Mouse (Mus musculus) Patski (cell line): Measurements from ENCODE around the gene Dctpp1. TPM values are rescaled to one million over a fixed set of nuclear protein-coding genes. Genes with fewer than 3 reads are reported as not detected.

ENCODE experiments used
- ATAC-seq: fragments of 100-300 bp; one replicate; pipeline ENCODE4 v1.8.0; 2021
- CTCF ChIA-PET: fragments of 350-600 bp; sonication (Branson Sonifier 250); formaldehyde crosslinking; loops from one replicate; lab custom pipeline; 2022; ENCODE audit warnings: inconsistent platforms; lab: Charles Lee
- POLR2A ChIA-PET: fragments of 350-600 bp; sonication (Branson Sonifier 250); formaldehyde crosslinking; loops from one replicate; lab custom pipeline; 2022; ENCODE audit warnings: antibody characterized with exemption, inconsistent platforms; lab: Charles Lee
- DNase-seq: peaks from one replicate; pipeline ENCODE4 v3.0.0-alpha.2; 2011; ENCODE audit warnings: low read depth, low spot score
- H3K27me3 ChIP-seq: fragments of 371-371 bp; one replicate; pipeline ENCODE4 v1.5.1; 2021
- CTCF ChIP-seq: fragments of 100-300 bp; IDR thresholded peaks from one replicate; pipeline ENCODE4 v1.5.1; 2021
- in situ Hi-C: fragments of 300-500 bp; cut with MboI; formaldehyde crosslinking; loops from 3 replicates; pipeline ENCODE4 v1.11.1; 2018; ENCODE audit warnings: low pct_unique_long_range_greater_than_20kb, mixed read lengths
- polyA plus RNA-seq: library from polyadenylated mRNA; unstranded; gene quantifications from one replicate; pipeline ENCODE4 v1.2.3, GENCODE M21; 2021

Dctpp1 gene
- polyA plus RNA-seq, 1 experiment from 2014 or later, result 30.0 TPM

DNA sequence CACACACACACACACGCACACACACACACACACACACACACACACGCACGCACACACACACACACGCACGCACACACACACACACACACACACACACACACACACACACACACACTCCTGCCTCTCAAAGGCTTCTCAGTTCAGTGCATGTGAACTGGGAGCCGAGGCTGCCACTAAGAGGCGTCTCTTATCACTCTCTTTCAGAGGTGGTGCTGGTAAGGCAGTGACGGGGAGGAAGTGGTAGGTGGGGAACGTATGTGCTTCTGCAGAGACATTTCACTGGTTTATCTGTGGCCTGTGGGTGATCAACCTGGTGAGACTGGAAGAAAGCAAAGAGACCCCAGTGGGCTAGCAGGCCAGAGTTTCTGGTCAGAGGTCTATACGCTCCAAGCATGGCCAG, 24.6 kb upstream of the Dctpp1 start:
- ATAC-seq, result no peak
- ChIA-PET CTCF (no interaction called here), POLR2A (no interaction called here)
- TF ChIP-seq CTCF, result no peak
- in situ Hi-C loops, result no loop called here
- H3K27me3 ChIP-seq, result no peaks in the 10 kb centered on the region
- no peak for DNase-seq

DNA sequence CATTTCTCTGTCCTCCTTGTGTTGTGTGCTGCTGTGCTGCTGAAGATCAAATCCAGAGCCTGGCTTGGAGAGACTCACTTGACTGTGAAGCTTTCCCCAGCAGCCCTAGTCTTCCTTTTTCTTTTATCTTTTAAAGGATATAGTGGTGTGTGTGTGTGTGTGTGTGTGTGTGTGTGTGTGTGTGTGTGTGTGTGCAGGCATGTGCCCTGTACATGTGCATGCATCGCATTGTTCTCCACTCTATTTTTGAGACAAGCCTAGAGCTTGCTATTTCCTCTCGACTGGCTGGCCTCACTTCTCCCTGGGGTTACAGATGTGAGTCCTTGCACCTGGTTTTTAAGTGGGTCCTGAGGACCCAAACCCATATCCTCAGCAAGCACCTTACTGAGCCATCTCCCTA, 21.7 kb upstream of the Dctpp1 start:
- ChIA-PET POLR2A (interaction anchor here (0.6 kb wide), 1 partner anchor 20 kb away, joined by 3 read pairs; no protein-coding TSS in a partner anchor), CTCF (no interaction called here)
- ATAC-seq (no peak), DNase-seq (no peak)
- H3K27me3 ChIP-seq, result no peaks in the 10 kb centered on the region
- no peak for TF ChIP-seq CTCF
- in situ Hi-C loops, result no loop called here

DNA sequence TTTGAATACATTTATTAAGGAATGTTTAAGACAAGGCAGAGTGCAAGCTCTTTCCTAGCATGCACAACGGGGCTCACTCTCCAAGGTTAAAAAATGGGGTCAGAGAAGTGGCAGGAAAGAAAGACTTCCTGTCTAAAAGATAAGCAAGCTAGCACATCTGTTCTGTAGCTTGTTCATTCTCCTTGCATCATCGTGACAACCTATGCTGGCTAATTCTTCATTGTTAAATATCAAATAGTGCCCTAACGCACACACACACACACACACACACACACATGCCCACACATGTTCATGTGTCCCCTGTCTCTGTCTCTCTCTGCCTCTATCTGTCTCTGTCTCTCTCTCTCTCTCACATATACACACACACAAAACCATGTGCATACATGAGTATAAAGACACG, 20.6 kb upstream of the Dctpp1 start:
- no peak for ATAC-seq
- ChIA-PET CTCF (no interaction called here), POLR2A (no interaction called here)
- H3K27me3 ChIP-seq, result no peaks in the 10 kb centered on the region
- no peak for TF ChIP-seq CTCF
- no peak for DNase-seq
- in situ Hi-C loops, result no loop called here

DNA sequence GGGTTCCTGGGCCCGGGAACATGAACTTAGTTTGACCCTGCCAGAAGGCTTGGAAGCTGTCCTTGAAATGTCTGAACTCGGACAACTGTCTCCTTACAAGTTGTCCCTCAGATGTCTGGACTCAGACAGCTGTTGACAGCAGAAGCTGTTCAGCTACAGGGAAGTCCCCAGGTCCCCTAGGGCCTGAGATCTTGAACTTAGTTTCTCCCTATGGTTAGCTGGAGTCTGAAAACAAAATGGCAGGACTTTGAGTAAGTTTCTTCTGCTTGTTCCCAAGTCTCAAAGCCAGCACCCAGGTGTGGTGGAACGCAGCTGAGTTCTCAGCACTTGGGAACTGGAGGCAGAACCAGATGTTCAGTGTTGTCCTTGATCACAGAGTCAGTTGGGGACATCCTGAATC, 19.6 kb upstream of the Dctpp1 start:
- POLR2A ChIA-PET, result no interaction called here

DNA sequence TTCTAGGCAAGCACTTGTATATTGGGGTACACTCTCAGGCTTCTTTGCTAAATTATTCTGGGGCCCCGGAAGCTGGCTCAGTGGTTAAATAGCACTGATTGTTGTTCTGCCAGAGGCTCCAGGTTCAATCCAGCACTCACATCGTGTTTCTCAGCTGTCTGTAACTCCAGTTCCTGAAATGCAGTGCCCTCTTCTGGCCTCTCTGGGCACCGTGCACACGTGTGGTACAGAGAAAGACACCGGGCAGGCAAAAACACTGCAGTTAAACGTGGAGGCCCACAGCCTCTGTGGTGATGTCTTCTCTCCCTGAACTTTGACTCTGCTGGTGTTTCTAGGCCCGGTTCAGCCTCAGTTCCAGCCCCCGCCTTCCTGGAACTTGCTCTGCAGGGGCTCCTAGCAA, 17.8 kb upstream of the Dctpp1 start:
- ChIA-PET POLR2A (no interaction called here), CTCF (interaction anchor here (1.2 kb wide), 2 partner anchors 12 to 16 kb away, joined by 3 read pairs; no protein-coding TSS in a partner anchor)
- TF ChIP-seq CTCF, result peak; percentile 64
- in situ Hi-C loops, result no loop called here
- no peak for DNase-seq
- ATAC-seq, result no peak
- H3K27me3 ChIP-seq, result no peaks in the 10 kb centered on the region

More for the DNA sequence above, 19.6 kb upstream of the Dctpp1 start:
- TF ChIP-seq CTCF, result no peak
- in situ Hi-C loops, result no loop called here
- DNase-seq, result no peak
- CTCF ChIA-PET, result no interaction called here
- ATAC-seq, result no peak
- H3K27me3 ChIP-seq, result no peaks in the 10 kb centered on the region

DNA sequence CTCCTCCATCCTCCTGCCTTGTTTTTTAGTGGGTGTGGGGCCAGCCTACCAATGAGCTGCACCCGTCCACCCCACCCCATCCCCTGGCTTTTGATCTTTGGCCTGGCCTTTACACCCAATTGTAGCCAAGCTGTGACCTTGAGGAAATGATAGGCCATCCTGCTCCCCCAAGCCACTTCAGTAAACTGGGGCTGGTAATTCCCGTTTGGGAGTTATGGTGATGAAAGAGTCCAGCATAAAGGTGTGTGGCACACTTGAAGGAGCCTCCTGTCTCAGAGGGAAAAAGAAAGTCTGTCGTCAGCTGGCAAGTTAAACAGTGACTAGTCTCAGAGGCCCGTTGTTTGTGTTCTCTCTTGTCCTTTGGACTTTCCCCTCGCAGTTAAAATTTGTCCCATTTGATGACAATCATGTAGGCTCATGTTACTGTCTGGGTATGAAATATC, 16.0 kb upstream of the Dctpp1 start:
- ChIA-PET CTCF (interaction anchor here (1.1 kb wide), 1 partner anchor 16 kb away, joined by 3 read pairs; the partner anchor contains the start of gene Dctpp1), POLR2A (no interaction called here)
- no peaks in the 10 kb centered on the region for H3K27me3 ChIP-seq
- in situ Hi-C loops, result no loop called here
- no peak for TF ChIP-seq CTCF
- DNase-seq, result no peak
- ATAC-seq, result no peak

DNA sequence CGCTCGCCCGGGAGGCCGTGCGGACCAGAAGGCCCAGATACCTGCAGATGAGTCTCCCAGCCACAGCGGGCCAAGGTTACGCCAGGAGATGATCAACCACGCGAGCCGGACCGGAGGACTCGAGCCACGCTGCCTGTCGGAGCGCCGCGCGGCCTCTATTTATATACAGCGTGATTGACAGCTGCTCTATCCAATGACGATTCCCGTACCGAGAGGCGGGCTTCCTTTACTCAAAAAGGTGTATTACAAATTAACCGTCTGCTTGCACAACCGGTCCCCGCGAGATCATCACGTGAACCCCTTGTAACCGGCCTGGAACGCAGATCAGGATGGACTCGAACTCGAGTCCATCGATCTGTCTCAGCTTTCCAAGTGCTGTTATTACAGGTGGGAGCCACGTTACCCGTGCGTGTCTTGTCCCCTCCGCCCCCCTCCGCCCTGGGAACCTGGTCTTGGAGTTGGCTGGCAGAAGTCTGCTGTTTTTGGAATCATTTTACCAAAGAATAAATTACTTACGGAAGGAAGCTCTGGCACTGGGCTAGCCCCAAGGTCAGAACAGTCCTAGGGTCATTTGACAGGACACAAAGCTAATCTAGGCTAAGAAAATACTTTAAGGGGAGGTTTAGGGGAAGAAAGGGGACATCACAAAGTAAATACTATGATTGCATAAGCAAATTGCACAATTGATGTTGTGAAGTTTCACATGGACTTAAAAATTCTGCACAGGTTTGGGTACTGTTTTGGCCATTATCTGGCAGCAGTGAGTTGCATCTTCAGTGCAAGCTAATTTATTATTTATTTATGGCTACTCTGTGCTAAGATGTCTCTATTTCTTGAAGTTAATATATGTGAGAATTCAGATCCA, 13.6 kb upstream of the Dctpp1 start, which contains the start of gene Sephs2:
Gene Sephs2, minus strand, starts transcription at position 131 of the 865 bp plus-strand sequence.
- no peak for TF ChIP-seq CTCF
- CTCF ChIA-PET, result no interaction called here
- POLR2A ChIA-PET, result interaction anchor here (0.6 kb wide), 2 partner anchors 39 to 42 kb away, joined by 3 read pairs; no protein-coding TSS in a partner anchor
- DNase-seq (peak; percentile 94), ATAC-seq (peak; percentile 68)
- no peaks in the 10 kb centered on the region for H3K27me3 ChIP-seq
- in situ Hi-C loops, result no loop called here

DNA sequence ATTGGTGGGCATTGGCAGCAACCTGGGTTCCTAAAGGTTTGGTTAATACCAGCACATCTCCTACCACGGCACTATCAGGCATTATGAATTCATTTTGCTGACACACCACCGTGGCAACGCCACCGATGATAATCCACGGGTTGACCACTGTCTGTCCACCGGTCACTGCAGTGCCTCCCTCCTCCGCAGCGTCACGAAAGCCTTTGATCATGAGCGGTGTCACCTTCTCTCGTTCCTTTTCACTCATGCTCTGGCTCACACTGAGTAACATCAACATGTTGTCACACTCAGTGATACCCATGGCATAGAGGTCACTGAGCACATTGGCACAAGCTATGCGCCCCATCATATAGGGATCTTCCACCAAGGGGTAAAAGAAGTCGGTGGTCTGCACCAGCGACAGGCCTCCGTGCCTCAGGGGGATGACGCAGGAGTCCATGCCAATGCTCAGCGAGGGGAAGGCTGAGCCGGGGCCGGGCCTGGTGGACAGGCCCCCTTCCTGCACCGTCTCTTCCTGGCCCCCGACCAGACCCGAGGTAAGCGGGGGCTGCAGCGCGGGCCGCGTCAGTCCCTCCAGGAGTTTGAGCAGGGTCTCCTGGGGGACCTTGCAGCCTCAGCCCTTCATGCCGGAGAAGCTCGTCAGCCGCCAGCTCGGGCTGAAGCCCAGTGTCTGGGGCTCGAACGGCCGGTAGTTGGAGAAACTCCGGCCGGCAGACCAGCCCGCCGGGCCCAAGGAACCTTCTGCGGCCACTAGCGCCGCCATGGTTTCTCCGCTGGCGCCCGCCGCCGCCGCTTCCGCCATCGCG, 12.8 kb upstream of the Dctpp1 start:
- ChIA-PET CTCF (no interaction called here), POLR2A (no interaction called here)
- no peaks in the 10 kb centered on the region for H3K27me3 ChIP-seq
- ATAC-seq (peak; percentile 37), DNase-seq (no peak)
- in situ Hi-C loops, result no loop called here
- TF ChIP-seq CTCF, result no peak

DNA sequence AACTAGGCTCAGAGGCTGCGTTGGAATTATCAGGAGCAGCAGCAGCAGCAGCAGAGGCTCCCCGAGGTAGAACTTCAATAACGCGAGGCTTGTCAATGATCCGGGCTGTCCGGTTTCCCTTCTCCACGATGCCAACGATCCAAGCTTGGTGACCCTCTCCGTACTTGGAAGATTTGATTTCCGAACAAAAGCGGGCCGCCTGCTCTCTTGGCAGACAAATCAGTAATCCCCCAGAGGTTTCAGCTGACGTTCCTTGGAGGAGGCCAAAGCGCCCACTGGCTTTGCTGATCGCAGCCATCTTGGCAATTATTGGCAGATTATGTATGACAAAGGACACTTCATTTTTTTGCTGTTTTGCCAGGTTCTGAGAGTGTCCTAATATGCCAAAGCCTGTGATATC, 12.1 kb upstream of the Dctpp1 start:
- H3K27me3 ChIP-seq, result no peaks in the 10 kb centered on the region
- POLR2A ChIA-PET, result interaction anchor here (0.7 kb wide), 1 partner anchor 1297 kb away, joined by 5 read pairs; no protein-coding TSS in a partner anchor
- in situ Hi-C loops, result no loop called here
- no peak for TF ChIP-seq CTCF
- ATAC-seq (no peak), DNase-seq (no peak)
- CTCF ChIA-PET, result no interaction called here

DNA sequence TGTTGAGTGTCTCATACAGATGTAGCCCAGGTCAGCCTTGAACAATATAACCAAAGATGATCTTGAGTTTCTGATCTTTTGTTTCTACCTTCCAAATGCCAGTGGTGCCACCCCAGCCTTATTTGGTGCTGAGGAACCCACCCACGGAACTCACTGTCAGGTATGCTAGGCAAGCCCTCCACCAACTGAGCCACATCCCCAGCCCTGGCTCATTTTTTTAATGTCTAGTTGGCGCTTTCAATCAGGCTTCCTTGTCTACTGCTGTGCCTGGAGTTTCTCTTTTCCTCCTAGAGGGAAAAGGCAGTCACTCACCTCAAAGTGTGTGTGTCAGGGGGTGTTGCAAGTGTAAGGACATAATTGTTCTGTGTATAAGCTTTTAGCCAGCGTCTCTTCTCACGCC, 10.6 kb upstream of the Dctpp1 start:
- in situ Hi-C loops, result no loop called here
- CTCF ChIA-PET, result interaction anchor here (1.7 kb wide), 1 partner anchor 9 kb away, joined by 5 read pairs; no protein-coding TSS in a partner anchor
- TF ChIP-seq CTCF, result no peak
- POLR2A ChIA-PET, result interaction anchor here (1.7 kb wide), 1 partner anchor 17 kb away, joined by 4 read pairs; no protein-coding TSS in a partner anchor
- H3K27me3 ChIP-seq, result no peaks in the 10 kb centered on the region
- DNase-seq (no peak), ATAC-seq (no peak)
